Mouse (Mus musculus): ENCODE results near the gene Ap5z1.

Gene Ap5z1

GRCm38 (mm10) chr5:142463461-142464454 is at the start of gene Ap5z1:
TSS of gene Ap5z1 (plus strand) at chr5:142463944.
- ATAC-seq (ENCODE audit: insufficient number of reproducible peaks, low FRiP score, low TSS enrichment): peak; percentile 73

- no peak for ATAC-seq (ENCODE audit: insufficient number of reproducible peaks, low FRiP score, low TSS enrichment)
Measured at GRCm38 (mm10) chr5:142415401-142415800, 48.3 kb upstream of the Ap5z1 start.

GRCm38 (mm10) chr5:142416070-142416775 is 47.5 kb upstream of the Ap5z1 start:
- ATAC-seq (ENCODE audit: insufficient number of reproducible peaks, low FRiP score, low TSS enrichment): no peak

- ATAC-seq (ENCODE audit: insufficient number of reproducible peaks, low FRiP score, low TSS enrichment): no peak
Measured at GRCm38 (mm10) chr5:142417104-142417503, 46.6 kb upstream of the Ap5z1 start.

GRCm38 (mm10) chr5:142417876-142418275 is 45.9 kb upstream of the Ap5z1 start:
- ATAC-seq (ENCODE audit: insufficient number of reproducible peaks, low FRiP score, low TSS enrichment): no peak

- no peak for ATAC-seq (ENCODE audit: insufficient number of reproducible peaks, low FRiP score, low TSS enrichment)
Measured at GRCm38 (mm10) chr5:142418419-142418818, 45.3 kb upstream of the Ap5z1 start.

DNA sequence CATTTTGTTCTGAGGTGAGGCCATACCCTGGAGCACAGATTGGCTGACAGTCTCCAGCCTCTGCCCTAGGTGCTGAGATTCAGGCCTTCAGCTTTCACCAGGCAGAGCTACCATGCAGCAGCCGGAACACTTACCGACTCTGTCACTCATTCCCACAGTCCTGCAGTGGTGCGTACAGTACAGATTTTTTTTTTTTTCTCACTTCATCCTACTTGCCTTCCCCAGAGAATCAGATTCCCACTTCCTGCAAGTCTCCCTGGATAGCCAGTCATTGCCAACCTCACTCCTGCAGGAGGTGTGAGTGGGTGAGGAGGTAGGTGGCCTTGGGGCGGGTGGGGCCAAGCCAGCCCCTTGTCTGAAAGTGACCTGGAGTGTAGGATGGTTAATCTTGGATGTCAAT is 43.4 kb upstream of the Ap5z1 start:
- ATAC-seq (ENCODE audit: insufficient number of reproducible peaks, low FRiP score, low TSS enrichment): no peak

DNA sequence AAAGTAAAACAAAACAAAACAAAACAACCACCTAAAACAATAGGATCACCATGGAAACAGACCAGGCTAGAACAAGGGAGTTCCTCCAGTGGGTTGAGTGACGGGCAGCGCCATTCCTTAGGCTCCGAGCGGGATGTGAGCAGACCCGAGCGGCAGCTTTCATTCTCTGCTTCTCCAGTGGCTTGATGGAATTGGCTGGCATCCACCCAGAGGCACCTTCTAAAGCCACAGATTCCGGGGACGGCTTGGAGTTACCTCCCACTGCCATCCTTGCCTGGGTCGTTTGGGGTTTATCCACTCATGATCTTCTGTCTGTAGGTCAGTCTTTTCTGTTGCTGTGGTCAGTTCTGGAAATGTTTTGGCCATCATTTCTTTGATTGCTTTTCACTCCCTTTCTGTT is 42.8 kb upstream of the Ap5z1 start:
- no peak for ATAC-seq (ENCODE audit: insufficient number of reproducible peaks, low FRiP score, low TSS enrichment)

DNA sequence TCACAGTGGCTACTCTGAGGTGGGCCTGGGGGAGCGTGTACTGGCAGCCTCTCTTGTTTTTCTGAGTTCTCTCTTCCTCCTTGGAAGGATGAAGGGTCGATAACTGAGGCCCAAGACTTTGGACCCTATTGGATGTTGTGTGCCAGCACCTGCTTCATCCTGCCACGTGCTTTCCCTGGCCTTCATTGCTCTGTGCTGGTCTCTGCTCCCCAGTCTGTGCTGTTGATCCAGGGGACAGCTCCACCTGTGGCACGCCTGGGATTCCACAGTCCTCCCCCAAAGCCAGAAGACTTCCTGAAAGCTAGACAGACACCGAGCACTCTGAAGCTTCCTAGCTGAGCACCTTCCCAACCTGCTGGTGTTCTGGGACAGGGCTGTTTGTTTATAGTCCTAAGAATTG is 41.9 kb upstream of the Ap5z1 start:
- no peak for ATAC-seq (ENCODE audit: insufficient number of reproducible peaks, low FRiP score, low TSS enrichment)

- ATAC-seq (ENCODE audit: insufficient number of reproducible peaks, low FRiP score, low TSS enrichment): no peak
Measured at GRCm38 (mm10) chr5:142423141-142423540, 40.6 kb upstream of the Ap5z1 start.

- no peak for ATAC-seq (ENCODE audit: insufficient number of reproducible peaks, low FRiP score, low TSS enrichment)
Measured at GRCm38 (mm10) chr5:142423701-142424100, 40.0 kb upstream of the Ap5z1 start.

DNA sequence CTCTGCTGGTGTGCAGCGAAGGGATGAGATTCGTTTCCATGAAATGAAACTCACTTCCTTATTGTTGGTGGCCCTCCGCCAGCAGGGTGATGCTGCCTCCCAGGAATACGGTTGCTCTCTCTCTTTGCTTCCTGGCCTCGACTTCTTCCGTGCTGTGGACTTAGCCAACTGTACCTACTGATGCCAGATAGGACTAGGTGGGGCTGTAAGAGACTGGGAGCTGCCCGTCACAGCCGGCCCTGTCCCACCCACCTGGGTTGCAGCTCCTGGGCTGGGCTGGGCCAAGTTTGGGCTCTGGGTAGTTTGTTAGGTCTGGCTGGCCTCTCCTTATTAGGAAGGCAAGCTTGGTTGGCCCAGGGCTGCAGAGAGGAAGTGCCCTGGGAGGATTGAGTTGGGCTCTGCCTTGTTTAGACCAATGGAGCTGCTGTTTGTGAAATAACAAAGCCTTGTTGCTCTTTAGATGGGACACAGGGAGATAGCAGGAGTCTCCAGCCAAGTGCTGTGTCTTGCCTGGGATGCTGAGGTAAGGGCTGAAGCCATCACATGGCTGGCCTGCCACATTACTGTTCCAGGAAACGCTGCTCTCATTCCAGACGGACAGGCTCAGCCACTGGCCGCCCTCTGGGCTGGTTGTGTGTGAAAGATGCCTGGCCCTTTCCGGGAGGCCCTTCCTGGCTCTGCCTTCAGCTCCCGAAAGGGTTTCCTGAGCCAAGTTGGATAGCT is 39.0 kb upstream of the Ap5z1 start:
- peak; percentile 65 for ATAC-seq (ENCODE audit: insufficient number of reproducible peaks, low FRiP score, low TSS enrichment)

DNA sequence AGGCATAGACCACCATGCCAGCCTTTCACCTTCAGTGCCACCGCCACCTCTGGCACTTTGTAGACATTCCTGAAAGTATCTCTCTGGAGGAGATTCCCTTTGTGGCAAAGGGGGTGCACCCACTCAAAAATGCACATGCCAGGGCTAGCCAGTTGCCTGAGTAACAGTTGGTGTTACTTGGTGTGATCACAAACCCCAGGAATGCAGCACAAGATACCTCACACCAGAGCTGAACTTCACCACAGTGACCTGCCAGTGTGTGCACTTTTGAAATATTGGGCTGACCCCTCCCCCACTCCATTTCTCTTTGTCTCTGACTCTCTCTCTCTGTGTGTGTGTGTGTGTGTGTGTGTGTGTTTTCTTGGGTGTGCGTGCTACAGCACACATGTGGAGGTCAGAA is 37.3 kb upstream of the Ap5z1 start:
- ATAC-seq (ENCODE audit: insufficient number of reproducible peaks, low FRiP score, low TSS enrichment): no peak

DNA sequence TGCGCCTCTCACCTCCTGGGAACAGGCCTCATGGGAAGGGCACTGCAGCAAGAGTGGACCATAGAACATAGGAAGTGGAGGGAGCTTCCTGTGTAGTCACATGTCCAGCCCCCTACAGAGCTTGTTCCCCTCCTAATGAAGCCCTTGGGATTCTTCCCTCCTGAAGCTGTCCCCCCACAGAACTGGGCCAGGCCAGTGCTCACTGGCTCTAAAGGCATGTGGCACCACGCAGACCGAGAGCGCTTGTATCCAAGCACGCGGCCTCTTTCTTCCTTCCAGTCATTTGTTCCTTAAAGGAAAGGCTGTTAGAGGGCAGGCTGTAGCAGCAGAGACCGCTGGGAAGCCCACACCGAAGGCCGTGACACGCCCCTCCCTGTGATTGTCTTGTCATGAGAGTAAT is 35.9 kb upstream of the Ap5z1 start:
- ATAC-seq (ENCODE audit: insufficient number of reproducible peaks, low FRiP score, low TSS enrichment): no peak

GRCm38 (mm10) chr5:142428691-142429090 is 35.1 kb upstream of the Ap5z1 start:
- ATAC-seq (ENCODE audit: insufficient number of reproducible peaks, low FRiP score, low TSS enrichment): no peak

DNA sequence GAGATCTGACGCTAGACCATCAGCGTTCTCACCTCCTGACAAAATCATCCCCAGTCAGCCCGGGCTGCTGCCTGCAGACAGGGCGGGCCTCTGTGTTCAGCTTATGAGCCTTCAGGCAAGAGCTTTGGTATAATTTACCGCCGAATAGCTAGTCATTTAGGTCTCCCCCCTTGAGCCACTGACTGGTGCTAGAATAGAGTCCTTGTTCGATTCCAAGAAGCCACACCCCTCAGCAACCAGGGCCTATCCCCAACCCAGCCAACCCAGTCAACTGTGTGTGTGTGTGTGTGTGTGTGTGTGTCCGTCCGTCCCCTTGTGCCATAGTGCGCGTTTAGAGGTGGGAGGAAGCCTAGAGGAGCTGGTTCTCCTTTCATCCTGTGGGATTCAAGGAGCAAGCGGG is 32.7 kb upstream of the Ap5z1 start:
- ATAC-seq (ENCODE audit: insufficient number of reproducible peaks, low FRiP score, low TSS enrichment): no peak

DNA sequence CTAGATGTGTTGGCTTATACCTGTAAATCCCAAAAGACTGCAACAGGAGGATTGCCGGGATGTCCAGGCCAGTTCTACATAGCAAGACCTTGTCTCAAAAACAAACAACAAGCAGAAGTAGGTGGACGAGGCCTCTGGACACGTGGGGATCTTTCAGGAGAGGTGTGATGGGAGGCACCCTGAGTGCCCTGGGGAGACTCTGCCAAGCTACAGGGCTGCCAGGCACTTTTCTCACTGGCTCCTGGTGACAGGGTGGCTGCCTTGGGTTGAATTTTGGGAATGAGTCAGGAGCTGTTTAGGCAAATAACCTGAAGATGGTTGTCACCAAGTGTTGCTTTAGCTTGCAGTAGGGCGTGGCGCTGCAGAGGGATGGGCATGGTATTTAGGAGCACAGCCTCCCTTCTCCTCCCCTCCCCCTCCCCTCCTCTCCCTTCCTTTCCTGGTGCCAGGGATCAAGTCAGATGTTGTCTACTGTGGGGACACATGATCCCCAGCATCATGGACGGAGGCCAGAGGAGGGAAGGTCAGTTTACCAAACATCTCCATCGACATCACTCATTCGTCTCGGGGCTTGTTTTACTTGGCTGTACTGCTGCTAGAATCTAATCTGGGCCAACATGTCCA is 31.8 kb upstream of the Ap5z1 start:
- ATAC-seq (ENCODE audit: insufficient number of reproducible peaks, low FRiP score, low TSS enrichment): no peak

GRCm38 (mm10) chr5:142432695-142433094 is 31.0 kb upstream of the Ap5z1 start:
- no peak for ATAC-seq (ENCODE audit: insufficient number of reproducible peaks, low FRiP score, low TSS enrichment)

GRCm38 (mm10) chr5:142434052-142434451 is 29.7 kb upstream of the Ap5z1 start:
- ATAC-seq (ENCODE audit: insufficient number of reproducible peaks, low FRiP score, low TSS enrichment): no peak

DNA sequence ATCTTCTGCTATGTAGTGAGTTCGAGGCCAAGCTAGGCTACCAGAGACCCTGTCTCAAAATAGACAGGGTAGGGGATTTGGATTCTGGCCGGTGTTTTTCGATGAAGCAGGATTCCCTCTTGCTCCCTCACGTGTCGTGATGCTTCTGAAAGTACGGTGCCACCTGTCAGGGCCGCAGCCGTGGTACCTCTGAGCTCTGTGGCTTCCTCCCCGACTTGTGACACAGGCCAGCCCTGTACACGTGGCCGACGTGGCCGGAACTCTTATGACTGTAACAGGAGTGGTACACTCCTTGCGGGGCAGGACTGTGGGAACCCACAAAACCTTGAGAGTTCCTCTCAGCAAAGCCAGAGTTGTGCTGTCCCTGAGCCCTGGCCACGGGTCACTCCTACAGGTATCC is 28.0 kb upstream of the Ap5z1 start:
- ATAC-seq (ENCODE audit: insufficient number of reproducible peaks, low FRiP score, low TSS enrichment): no peak
